Mouse (Mus musculus) kidney, postnatal 0 days (tissue): Measurements from ENCODE around the gene Pik3ap1. TPM values are rescaled to one million over a fixed set of nuclear protein-coding genes. Genes with fewer than 3 reads are reported as not detected.

Source experiments
- ATAC-seq: fragments of 200-750 bp; cut with Nextera tagmentation; replicated peaks from 2 replicates; pipeline ENCODE4 v1.8.0; 2017; ENCODE audit warnings: low read depth, moderate number of reproducible peaks, moderate TSS enrichment, moderate library complexity; ENCODE audit not compliant: low FRiP score
- DNase-seq: peaks from one replicate; pipeline ENCODE4 v3.0.0-alpha.2; 2016; ENCODE audit warnings: low spot score
- H3K27ac ChIP-seq: fragments of 300-500 bp; sonication (generic); 2 replicates; pipeline ENCODE4 v1.5.1; 2014; ENCODE audit warnings: mild to moderate bottlenecking
- H3K27me3 ChIP-seq: fragments of 300-500 bp; sonication (generic); 2 replicates; pipeline ENCODE4 v1.6.1; 2014; ENCODE audit warnings: low read length, mixed read lengths; ENCODE audit not compliant: insufficient read depth
- H3K36me3 ChIP-seq: fragments of 300-500 bp; sonication (generic); 2 replicates; pipeline ENCODE4 v1.6.1; 2014; ENCODE audit warnings: low read length, mixed read lengths; ENCODE audit not compliant: insufficient read depth
- H3K4me1 ChIP-seq: fragments of 300-500 bp; sonication (generic); replicated peaks from 2 replicates; pipeline ENCODE4 v1.6.1; 2014; ENCODE audit warnings: antibody characterized with exemption, low read length, mixed read lengths; ENCODE audit not compliant: insufficient read depth
- H3K4me2 ChIP-seq: fragments of 300-500 bp; sonication (generic); 2 replicates; pipeline ENCODE4 v1.6.1; 2014; ENCODE audit warnings: mild to moderate bottlenecking, low read length, moderate library complexity, mixed read lengths
- H3K4me3 ChIP-seq: fragments of 300-500 bp; sonication (generic); replicated peaks from 2 replicates; pipeline ENCODE4 v1.5.1; 2014; ENCODE audit warnings: low read depth, low read length
- H3K9ac ChIP-seq: fragments of 300-500 bp; sonication (generic); 2 replicates; pipeline ENCODE4 v1.6.1; 2014; ENCODE audit warnings: low read depth, low read length
- H3K9me3 ChIP-seq: fragments of 300-500 bp; sonication (generic); replicated peaks from 2 replicates; pipeline ENCODE4 v1.6.1; 2016; ENCODE audit warnings: low read length, inconsistent platforms, mixed read lengths
- CTCF ChIP-seq: IDR thresholded peaks from 2 replicates; pipeline ENCODE4 v1.5.1; 2016; ENCODE audit warnings: antibody characterized with exemption, low read depth, mild to moderate bottlenecking, moderate library complexity
- WGBS: fragments of 180-500 bp; shearing (Covaris S2); extraction: QIAGEN DNeasy Blood & Tissue Kit; methylation state at CpG from one replicate; pipeline ENCODE4 v1.1.7; 2014; 5-methylcytosine and 5-hydroxymethylcytosine counted together
- polyA plus RNA-seq: library from polyadenylated mRNA; unstranded; fragments of >200 nt; fragmentation: Nextera tagmentation; extraction: Ambion mirVana; gene quantifications from 2 replicates; pipeline ENCODE4 v1.2.1, GENCODE M21; 2015

Pik3ap1 gene
- polyA plus RNA-seq, 1 experiment from 2014 or later, result 1.7 TPM

- H3K27ac ChIP-seq, result no peak overlapping the region
- H3K9me3 ChIP-seq, result no peaks in the 10 kb centered on the region
- 70% methylated on average over 4 of the region's 4 CpGs for WGBS
- no peak overlapping the region for H3K4me3 ChIP-seq
- ATAC-seq (no peak), DNase-seq (no peak)
- no peaks in the 10 kb centered on the region for H3K27me3 ChIP-seq
- no peak overlapping the region for H3K4me2 ChIP-seq
- no peaks in the 10 kb centered on the region for H3K4me1 ChIP-seq
- no peak for TF ChIP-seq CTCF
- no peak overlapping the region for H3K9ac ChIP-seq
- no peaks in the 10 kb centered on the region for H3K36me3 ChIP-seq
These were observed 72.9 kb downstream of the Pik3ap1 start for GRCm38 (mm10) chr19:41312027-41312426.

- Histone ChIP-seq H3K4me3 (peak overlapping the region; percentile 13; the same call in 1 of the 2 replicates), H3K4me2 (peak overlapping the region; percentile 56), H3K27ac (no peak overlapping the region), H3K9ac (no peak overlapping the region), H3K9me3 (no peaks in the 10 kb centered on the region), H3K4me1 (no peaks in the 10 kb centered on the region), H3K36me3 (no peaks in the 10 kb centered on the region), H3K27me3 (no peaks in the 10 kb centered on the region)
- ATAC-seq, result 0 out of 2 replicates have a peak, but pooled peaks have one; percentile 54
- 16% methylated on average over 20 of the region's 20 CpGs for WGBS
- DNase-seq, result peak; percentile 55
- TF ChIP-seq CTCF, result no peak
These were observed 73.8 kb downstream of the Pik3ap1 start for GRCm38 (mm10) chr19:41310971-41311703.

- TF ChIP-seq CTCF, result no peak
- H3K36me3 ChIP-seq, result no peaks in the 10 kb centered on the region
- no peaks in the 10 kb centered on the region for H3K9me3 ChIP-seq
- H3K27ac ChIP-seq, result peak overlapping the region; percentile 27; the same call in 1 of the 2 replicates
- 51% methylated on average over 3 of the region's 3 CpGs for WGBS
- no peaks in the 10 kb centered on the region for H3K27me3 ChIP-seq
- 0 out of 2 replicates have a peak, but pooled peaks cover 3% of the 10 kb centered on the region for H3K4me1 ChIP-seq
- ATAC-seq (no peak), DNase-seq (no peak)
- H3K4me2 ChIP-seq, result no peak overlapping the region
- no peak overlapping the region for H3K9ac ChIP-seq
- H3K4me3 ChIP-seq, result no peak overlapping the region
These were observed 81.0 kb downstream of the Pik3ap1 start for GRCm38 (mm10) chr19:41303933-41304332.

- Histone ChIP-seq H3K27me3 (no peaks in the 10 kb centered on the region), H3K4me2 (no peak overlapping the region), H3K36me3 (no peaks in the 10 kb centered on the region), H3K4me3 (no peak overlapping the region), H3K9ac (no peak overlapping the region), H3K9me3 (no peaks in the 10 kb centered on the region), H3K27ac (peak overlapping the region; percentile 27; the same call in 1 of the 2 replicates), H3K4me1 (0 out of 2 replicates have a peak, but pooled peaks cover 3% of the 10 kb centered on the region)
- no peak for DNase-seq
- ATAC-seq, result no peak
- WGBS, result 37% methylated on average over 6 of the region's 6 CpGs
- no peak for TF ChIP-seq CTCF
These were observed 81.5 kb downstream of the Pik3ap1 start for GRCm38 (mm10) chr19:41303433-41303832.

- DNase-seq, result no peak
- no peak for TF ChIP-seq CTCF
These were observed 83.0 kb downstream of the Pik3ap1 start for GRCm38 (mm10) chr19:41301856-41302255.

GRCm38 (mm10) chr19:41299446-41299845 is 85.5 kb downstream of the Pik3ap1 start:
- Histone ChIP-seq H3K4me3 (no peak overlapping the region), H3K27ac (no peak overlapping the region), H3K9ac (no peak overlapping the region), H3K27me3 (no peaks in the 10 kb centered on the region), H3K4me2 (no peak overlapping the region), H3K36me3 (no peaks in the 10 kb centered on the region), H3K4me1 (0 out of 2 replicates have a peak, but pooled peaks cover 3% of the 10 kb centered on the region), H3K9me3 (no peaks in the 10 kb centered on the region)
- no peak for TF ChIP-seq CTCF
- DNase-seq (no peak), ATAC-seq (no peak)
- WGBS, result 78% methylated on average over 8 of the region's 8 CpGs

More at GRCm38 (mm10) chr19:41301856-41302255, 83.0 kb downstream of the Pik3ap1 start:
- Histone ChIP-seq H3K9ac (no peak overlapping the region), H3K27me3 (no peaks in the 10 kb centered on the region), H3K4me3 (no peak overlapping the region), H3K27ac (no peak overlapping the region), H3K4me2 (no peak overlapping the region), H3K36me3 (no peaks in the 10 kb centered on the region), H3K9me3 (no peaks in the 10 kb centered on the region), H3K4me1 (0 out of 2 replicates have a peak, but pooled peaks cover 3% of the 10 kb centered on the region)
- no peak for ATAC-seq
- whole genome bisulfite sequencing, result 29% methylated on average over 6 of the region's 6 CpGs
